Mouse (Mus musculus) cerebellum, adult 2 months (tissue): Measurements from ENCODE around the gene Apoa2. TPM values are rescaled to one million over a fixed set of nuclear protein-coding genes. Genes with fewer than 3 reads are reported as not detected.

Source experiments
- DNase-seq, 2 experiments: peaks; one replicate each; pipeline ENCODE4 v3.0.0; 2021
- H3K27ac ChIP-seq: fragments of 200-500 bp; 2 replicates; pipeline ENCODE4 v1.5.1; 2012; ENCODE audit warnings: low read length, control low read depth, inconsistent platforms; ENCODE audit not compliant: insufficient read depth
- H3K27me3 ChIP-seq: fragments of 200-500 bp; 2 replicates; pipeline ENCODE4 v1.6.1; 2012; ENCODE audit warnings: inconsistent platforms, mild to moderate bottlenecking, low read length, moderate library complexity; ENCODE audit not compliant: control insufficient read depth, insufficient read depth
- H3K4me1 ChIP-seq: fragments of 200-500 bp; 2 replicates; pipeline ENCODE4 v1.6.1; 2011; ENCODE audit warnings: low read length; ENCODE audit not compliant: control insufficient read depth, insufficient read depth
- H3K4me3 ChIP-seq: fragments of 200-500 bp; replicated peaks from 2 replicates; pipeline ENCODE3; 2011; ENCODE audit warnings: mild to moderate bottlenecking, low read depth, low read length, control low read depth; ENCODE audit not compliant: insufficient read depth
- CTCF ChIP-seq: fragments of 200-500 bp; IDR thresholded peaks from 2 replicates; pipeline ENCODE4 v1.5.1; 2011; ENCODE audit warnings: low read depth, mild to moderate bottlenecking, control low read depth, low read length, moderate library complexity, borderline replicate concordance; ENCODE audit not compliant: insufficient read depth
- POLR2A ChIP-seq: fragments of 200-500 bp; IDR thresholded peaks from 2 replicates; pipeline ENCODE4 v1.6.1; 2011; ENCODE audit warnings: low read length, control low read depth, borderline replicate concordance; ENCODE audit not compliant: insufficient read depth
- WGBS: fragments of 180-500 bp; shearing (Covaris S2); methylation state at CpG from one replicate; pipeline ENCODE4 v1.1.7; 2018; 5-methylcytosine and 5-hydroxymethylcytosine counted together
- polyA plus RNA-seq: library from polyadenylated mRNA; depleted of rRNA; stranded (reverse); fragments of >200 nt; gene quantifications from 2 replicates; pipeline ENCODE4 v1.2.3, GENCODE M21; 2012; rRNA removed

Apoa2 gene
- 4.1 and 6.3 TPM in 2 replicates for polyA plus RNA-seq

GRCm38 (mm10) chr1:171224857-171225256, at the start of gene Apoa2:
TSS of gene Apoa2 (plus strand) at chr1:171225054.
- Histone ChIP-seq H3K27me3 (no peaks in the 10 kb centered on the region), H3K4me1 (no peaks in the 10 kb centered on the region), H3K27ac (no peak within 1 kb of the TSS), H3K4me3 (no peak within 1 kb of the TSS)
- WGBS: 84% methylated on average over 5 of the region's 5 CpGs
- no peak for DNase-seq
- TF ChIP-seq POLR2A: no peak
- TF ChIP-seq CTCF: no peak

- no peak overlapping the region for H3K4me3 ChIP-seq
- H3K27me3 ChIP-seq: no peaks in the 10 kb centered on the region
- no peak for DNase-seq
- TF ChIP-seq POLR2A (no peak), CTCF (no peak)
- H3K4me1 ChIP-seq: no peaks in the 10 kb centered on the region
- no peak overlapping the region for H3K27ac ChIP-seq
- 61% methylated on average over 5 of the region's 5 CpGs for WGBS
Observed at GRCm38 (mm10) chr1:171179487-171180171, 45.2 kb upstream of the Apoa2 start.

- Histone ChIP-seq H3K4me3 (no peak overlapping the region), H3K27ac (no peak overlapping the region), H3K4me1 (no peaks in the 10 kb centered on the region), H3K27me3 (no peaks in the 10 kb centered on the region)
- TF ChIP-seq CTCF: no peak
- no peak for DNase-seq
- WGBS: 77% methylated on average over 3 of the region's 3 CpGs
Observed at GRCm38 (mm10) chr1:171183025-171183424, 41.8 kb upstream of the Apoa2 start.

- Histone ChIP-seq H3K4me3 (no peak overlapping the region), H3K27ac (no peak overlapping the region), H3K4me1 (no peaks in the 10 kb centered on the region), H3K27me3 (no peaks in the 10 kb centered on the region)
- no peak for TF ChIP-seq POLR2A
- no peak for TF ChIP-seq CTCF
- whole genome bisulfite sequencing: 62% methylated on average over 3 of the region's 3 CpGs
- DNase-seq: no peak
Observed at GRCm38 (mm10) chr1:171183620-171184019, 41.2 kb upstream of the Apoa2 start.

GRCm38 (mm10) chr1:171184314-171184713, 40.5 kb upstream of the Apoa2 start:
- no peak overlapping the region for H3K27ac ChIP-seq

GRCm38 (mm10) chr1:171185655-171186054, 39.2 kb upstream of the Apoa2 start:
- Histone ChIP-seq H3K4me1 (no peaks in the 10 kb centered on the region; the same call in 1 of the 2 replicates), H3K27ac (no peak overlapping the region), H3K27me3 (no peaks in the 10 kb centered on the region; the same call in 1 of the 2 replicates), H3K4me3 (no peak overlapping the region)
- no peak for DNase-seq
- TF ChIP-seq POLR2A: no peak
- TF ChIP-seq CTCF: no peak
- 70% methylated on average over 8 of the region's 8 CpGs for WGBS

More at GRCm38 (mm10) chr1:171184314-171184713, 40.5 kb upstream of the Apoa2 start:
- Histone ChIP-seq H3K27me3 (no peaks in the 10 kb centered on the region; the same call in 1 of the 2 replicates), H3K4me1 (no peaks in the 10 kb centered on the region), H3K4me3 (no peak overlapping the region)
- TF ChIP-seq CTCF: no peak
- no peak for TF ChIP-seq POLR2A
- 81% methylated on average over 7 of the region's 7 CpGs for WGBS
- DNase-seq: no peak

GRCm38 (mm10) chr1:171187851-171188700, 36.8 kb upstream of the Apoa2 start:
- Histone ChIP-seq H3K27me3 (no peaks in the 10 kb centered on the region; the same call in 1 of the 2 replicates), H3K4me3 (no peak overlapping the region), H3K4me1 (no peaks in the 10 kb centered on the region; the same call in 1 of the 2 replicates), H3K27ac (no peak overlapping the region)
- TF ChIP-seq CTCF: no peak
- no peak for TF ChIP-seq POLR2A
- no peak for DNase-seq
- 29% methylated on average over 13 of the region's 13 CpGs for WGBS
